Mouse (Mus musculus) thymus, postnatal 14 days (tissue): ENCODE results near the gene Tmem50b.
"Not testable (repeated sequence)": the region's sequence is repeated elsewhere in the genome, so short reads cannot be mapped to it uniquely, and the experiment has no call there.

Source experiments
- DNase-seq: peaks from one replicate; pipeline ENCODE4 v3.0.0; 2021

Tmem50b gene

GRCm38 (mm10) chr16:91597672-91598010 lies at the start of gene Tmem50b:
Gene Tmem50b (minus strand): TSS chr16:91597800.
- DNase-seq: peak; percentile 100

GRCm38 (mm10) chr16:91646681-91647419 lies 49.2 kb upstream of the Tmem50b start, which contains the start of gene Gart:
Gene Gart (minus strand): TSS chr16:91646952.
- DNase-seq: peak; percentile 96

GRCm38 (mm10) chr16:91645995-91646602 lies 48.5 kb upstream of the Tmem50b start:
- DNase-seq: peak; percentile 66

GRCm38 (mm10) chr16:91645420-91645819 lies 47.8 kb upstream of the Tmem50b start:
- not testable (repeated sequence) for DNase-seq

- no peak for DNase-seq
Measured at GRCm38 (mm10) chr16:91644901-91645300, 47.3 kb upstream of the Tmem50b start.

GRCm38 (mm10) chr16:91640171-91640570 lies 42.6 kb upstream of the Tmem50b start:
- no peak for DNase-seq

- DNase-seq: no peak
Measured at GRCm38 (mm10) chr16:91639636-91640035, 42.0 kb upstream of the Tmem50b start.

GRCm38 (mm10) chr16:91639161-91639560 lies 41.6 kb upstream of the Tmem50b start:
- no peak for DNase-seq

GRCm38 (mm10) chr16:91633641-91634040 lies 36.0 kb upstream of the Tmem50b start:
- no peak for DNase-seq

- no peak for DNase-seq
Measured at GRCm38 (mm10) chr16:91632940-91633339, 35.3 kb upstream of the Tmem50b start.

- no peak for DNase-seq
Measured at GRCm38 (mm10) chr16:91632439-91632838, 34.8 kb upstream of the Tmem50b start.

- no peak for DNase-seq
Measured at GRCm38 (mm10) chr16:91630584-91630983, 33.0 kb upstream of the Tmem50b start.

- no peak for DNase-seq
Measured at GRCm38 (mm10) chr16:91629749-91630148, 32.1 kb upstream of the Tmem50b start.

- no peak for DNase-seq
Measured at GRCm38 (mm10) chr16:91628673-91629072, 31.1 kb upstream of the Tmem50b start.

GRCm38 (mm10) chr16:91627831-91628230 lies 30.2 kb upstream of the Tmem50b start:
- DNase-seq: no peak

- DNase-seq: no peak
Measured at GRCm38 (mm10) chr16:91623074-91623473, 25.5 kb upstream of the Tmem50b start.

GRCm38 (mm10) chr16:91620991-91621390 lies 23.4 kb upstream of the Tmem50b start:
- DNase-seq: no peak

GRCm38 (mm10) chr16:91620185-91620584 lies 22.6 kb upstream of the Tmem50b start:
- DNase-seq: no peak

- peak; percentile 88 for DNase-seq
Measured at GRCm38 (mm10) chr16:91618511-91619501, 21.2 kb upstream of the Tmem50b start, which contains the start of gene Dnajc28. Gene Dnajc28 (minus strand): TSS chr16:91619026.

- no peak for DNase-seq
Measured at GRCm38 (mm10) chr16:91614552-91614951, 17.0 kb upstream of the Tmem50b start.

GRCm38 (mm10) chr16:91612525-91612924 lies 14.9 kb upstream of the Tmem50b start:
- DNase-seq: no peak

- DNase-seq: no peak
Measured at GRCm38 (mm10) chr16:91611248-91611647, 13.6 kb upstream of the Tmem50b start.
